Mouse (Mus musculus) liver, postnatal 0 days (tissue): ENCODE data around the gene Arl16.

ENCODE experiments used
- CTCF ChIP-seq: sonication (generic); IDR thresholded peaks from 2 replicates; pipeline ENCODE4 v1.5.1; 2016; ENCODE audit warnings: antibody characterized with exemption, low read depth
- EP300 ChIP-seq: IDR thresholded peaks from 2 replicates; pipeline ENCODE4 v1.6.1; 2016; ENCODE audit warnings: antibody characterized with exemption, low read depth, mild to moderate bottlenecking

GRCm38 (mm10) chr11:120445475-120445874, 21.9 kb downstream of the Arl16 start:
- TF ChIP-seq CTCF (no peak), EP300 (no peak)
